Mouse (Mus musculus) gastrocnemius, postnatal 14 days (tissue): ENCODE data around the gene Rxfp4. TPM values are rescaled to one million over a fixed set of nuclear protein-coding genes. Genes with fewer than 3 reads are reported as not detected.

ENCODE experiments used
- DNase-seq: peaks from one replicate; pipeline ENCODE4 v3.0.0; 2021; ENCODE audit warnings: mixed read lengths
- intact Hi-C: fragments of 180-260 bp; cut with DNase I; formaldehyde crosslinking; loops from one replicate; pipeline ENCODE4 v1.15.1; 2025; ENCODE audit warnings: low total_unique reads
- long read RNA-seq, 2 experiments: library from polyadenylated mRNA; stranded (forward); transcript quantifications; one replicate each; pipeline ENCODE4 v2.0.0; 2021
- total RNA-seq, 2 experiments: library from RNA; stranded (reverse); gene quantifications; 2 replicates each; pipeline ENCODE4 v1.2.3; 2021

Rxfp4 gene
- not detected for total RNA-seq
- long read RNA-seq, experiment 1 = 0 reads
- long read RNA-seq, experiment 2 = 0 reads

GRCm38 (mm10) chr3:88652846-88653515 lies at the start of gene Rxfp4:
Rxfp4 (minus strand) TSS chr3:88653142.
- intact Hi-C loops = no loop called here
- no peak for DNase-seq

DNA sequence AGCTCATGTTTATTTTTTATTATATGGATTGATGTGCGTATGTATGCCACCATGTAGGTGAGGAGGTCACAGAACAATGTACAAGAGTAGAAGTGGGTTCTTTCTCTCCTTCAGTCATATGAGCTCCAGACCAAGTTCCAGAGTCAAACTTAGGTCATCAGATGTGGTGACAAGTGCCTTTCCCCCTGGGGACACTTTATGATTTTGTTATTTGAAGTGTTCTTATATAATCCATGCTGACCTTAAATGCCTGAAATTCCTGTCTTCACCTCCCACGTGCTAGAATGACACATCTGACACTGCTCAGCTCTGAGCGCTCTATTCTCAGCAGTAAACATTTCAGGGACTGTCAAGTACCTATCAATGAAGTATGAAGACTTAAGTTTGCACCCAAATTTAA lies 48.3 kb upstream of the Rxfp4 start:
- DNase-seq = no peak
- intact Hi-C loops = no loop called here

- DNase-seq = no peak
- intact Hi-C loops = no loop called here
Measured at GRCm38 (mm10) chr3:88700247-88700646, 47.3 kb upstream of the Rxfp4 start.

- intact Hi-C loops = no loop called here
- DNase-seq = no peak
Measured at GRCm38 (mm10) chr3:88698834-88699233, 45.9 kb upstream of the Rxfp4 start.

DNA sequence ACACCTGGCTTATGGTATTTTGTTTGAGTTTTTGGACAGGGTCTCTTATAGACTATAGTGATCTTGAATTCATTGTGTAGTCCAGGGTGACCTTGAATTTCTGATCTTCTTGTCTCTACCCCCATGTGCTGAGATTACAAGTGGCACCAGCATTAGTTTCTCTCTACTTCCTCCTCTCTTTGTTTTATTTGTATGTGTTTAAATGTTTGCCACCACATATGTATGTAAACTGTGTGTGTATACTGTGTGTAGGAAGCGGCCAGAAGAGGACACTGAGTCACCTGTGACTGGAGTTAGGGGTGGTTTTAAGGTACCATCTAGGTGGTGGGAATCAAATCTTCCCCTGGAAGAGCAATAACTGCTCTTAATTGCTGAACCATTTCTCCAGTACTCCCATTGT lies 45.1 kb upstream of the Rxfp4 start:
- intact Hi-C loops = no loop called here

GRCm38 (mm10) chr3:88695545-88695944 lies 42.6 kb upstream of the Rxfp4 start:
- intact Hi-C loops = no loop called here
- no peak for DNase-seq

More for the DNA sequence above, 45.1 kb upstream of the Rxfp4 start:
- no peak for DNase-seq

GRCm38 (mm10) chr3:88689079-88689478 lies 36.1 kb upstream of the Rxfp4 start:
- no peak for DNase-seq
- intact Hi-C loops = no loop called here

GRCm38 (mm10) chr3:88686734-88687611 lies 34.0 kb upstream of the Rxfp4 start:
- no peak for DNase-seq
- intact Hi-C loops = no loop called here

- intact Hi-C loops = no loop called here
- peak; percentile 27 for DNase-seq
Measured at GRCm38 (mm10) chr3:88685958-88686451, 33.1 kb upstream of the Rxfp4 start.

GRCm38 (mm10) chr3:88684980-88685941 lies 32.3 kb upstream of the Rxfp4 start, which contains the start of gene Khdc4:
Khdc4 (plus strand) TSS chr3:88685803.
- DNase-seq = peak; percentile 97
- intact Hi-C loops = no loop called here

DNA sequence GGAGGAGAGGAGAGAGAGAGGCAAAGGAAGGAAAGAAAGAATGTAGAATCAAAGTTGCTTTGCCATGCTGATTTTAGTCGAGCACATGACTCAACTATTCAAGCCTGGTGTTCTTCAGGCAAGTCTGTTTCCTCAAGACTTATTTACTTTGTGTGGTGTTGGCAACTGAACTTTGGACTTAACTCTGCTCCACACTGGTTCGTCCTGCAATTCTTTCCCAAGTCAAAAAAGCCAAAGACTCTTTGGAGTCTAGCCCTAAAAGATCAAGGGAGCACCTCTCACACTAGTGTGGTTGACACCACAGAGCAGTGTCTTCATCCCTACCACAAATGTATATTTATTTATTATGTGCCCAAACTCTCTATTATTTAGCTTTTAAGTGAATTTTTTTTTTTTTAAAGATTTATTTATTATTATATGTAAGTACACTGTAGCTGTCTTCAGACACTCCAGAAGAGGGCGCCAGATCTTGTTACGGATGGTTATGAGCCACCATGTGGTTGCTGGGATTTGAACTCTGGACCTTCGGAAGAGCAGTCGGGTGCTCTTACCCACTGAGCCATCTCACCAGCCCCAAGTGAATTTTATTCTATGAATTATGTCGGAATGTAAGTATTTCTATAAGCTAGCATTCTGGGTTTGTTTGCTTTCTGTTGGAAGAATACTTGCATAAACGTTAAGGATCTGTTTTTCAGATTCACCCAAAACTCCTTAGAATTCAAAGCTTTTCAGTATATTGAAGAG lies 31.5 kb upstream of the Rxfp4 start:
- no peak for DNase-seq
- intact Hi-C loops = no loop called here

- DNase-seq = no peak
- intact Hi-C loops = no loop called here
Measured at GRCm38 (mm10) chr3:88683814-88684213, 30.9 kb upstream of the Rxfp4 start.

- intact Hi-C loops = loop anchor here (5.0 kb wide), 1 partner anchor 60 kb away; no protein-coding TSS in a partner anchor
- DNase-seq = peak; percentile 80
Measured at GRCm38 (mm10) chr3:88677399-88677798, 24.5 kb upstream of the Rxfp4 start.

- intact Hi-C loops = no loop called here
Measured at GRCm38 (mm10) chr3:88664095-88664494, 11.2 kb upstream of the Rxfp4 start.

DNA sequence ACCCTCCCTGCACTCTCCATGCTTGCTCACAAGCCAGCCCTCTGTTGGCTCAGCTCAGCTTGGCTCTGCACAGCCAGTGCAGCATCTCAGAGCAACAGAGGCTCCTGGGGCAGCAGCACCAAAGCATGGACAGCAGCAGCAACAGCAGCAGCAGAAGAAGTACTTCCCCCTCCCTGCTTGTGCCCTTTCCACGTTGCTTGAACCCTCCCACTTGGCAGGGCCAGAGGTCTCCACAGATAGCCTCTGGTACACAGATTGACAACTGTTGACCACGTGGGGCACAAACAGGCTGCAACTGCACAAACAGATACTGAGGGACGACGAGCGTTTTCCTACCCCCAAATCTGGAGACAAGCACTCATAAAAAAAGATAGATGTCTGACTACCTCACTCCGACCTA lies 6.9 kb upstream of the Rxfp4 start:
- no peak for DNase-seq
- intact Hi-C loops = no loop called here

More at GRCm38 (mm10) chr3:88664095-88664494, 11.2 kb upstream of the Rxfp4 start:
- DNase-seq = no peak

DNA sequence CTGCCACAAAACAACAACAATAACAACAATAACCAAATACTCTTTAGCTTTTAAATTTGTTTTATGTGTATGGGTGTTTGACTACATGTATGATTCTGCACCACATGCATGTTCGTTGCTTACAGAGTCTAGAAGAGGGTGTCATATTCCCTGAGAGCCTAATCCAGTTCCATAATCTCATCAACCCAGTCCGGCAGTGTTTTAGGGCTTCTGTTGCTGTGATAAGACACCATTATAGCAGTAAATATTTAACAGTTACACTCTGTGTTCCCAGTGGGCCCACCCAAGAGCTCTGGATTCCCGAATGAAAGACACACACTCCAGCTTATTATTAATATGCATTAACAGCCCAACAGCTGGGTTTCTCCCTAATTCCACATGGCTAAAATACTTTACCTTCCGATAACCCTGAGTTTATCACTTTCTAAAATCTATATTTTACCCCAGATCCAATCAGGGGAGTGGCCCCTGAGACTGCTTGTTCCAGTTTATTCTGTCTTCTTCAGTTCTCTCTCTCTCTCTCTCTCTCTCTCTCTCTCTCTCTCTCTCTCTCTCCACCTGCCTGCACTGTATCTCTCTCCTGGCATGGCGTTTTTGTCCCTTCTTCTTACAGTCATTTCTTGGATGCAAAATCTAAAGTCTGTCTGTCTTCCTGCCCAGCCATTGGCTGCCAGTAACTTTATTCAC lies 5.6 kb upstream of the Rxfp4 start:
- no peak for DNase-seq
- intact Hi-C loops = no loop called here

- no peak for DNase-seq
- intact Hi-C loops = no loop called here
Measured at GRCm38 (mm10) chr3:88655619-88656018, 2.7 kb upstream of the Rxfp4 start.

GRCm38 (mm10) chr3:88654621-88655020 lies 1.7 kb upstream of the Rxfp4 start:
- no peak for DNase-seq
- intact Hi-C loops = no loop called here
